ENCODE assay signal across 21 mouse cellular contexts in genomic region chr3:17330429-17331373, GRCm38 (mm10).
A peak's percentile ranks its signal among the peaks of the same experiment; 100 is the strongest.
DNase-seq lines count a peak whose midpoint lies in the region; ATAC-seq and TF ChIP-seq lines count a peak whose summit lies in the region.
"Had no signal": no experiment of that assay in that cellular context is flagged by ENCODE, and none has a peak within 500 bp of the region (broad histone marks: within the 10 kb centered on the region; RNA-seq: fewer than 3 reads in every experiment).

No protein-coding gene starts in this region.

- ATAC-seq in midbrain, embryonic 14.5 days (ENCODE audit: low FRiP score, low TSS enrichment) = no peak
- ATAC-seq: CD4-positive, CD25-positive, alpha-beta regulatory T cell, adult 4 months; lung, postnatal 0 days had no signal

- no peaks in the 10 kb centered on the region for H3K36me3 ChIP-seq in midbrain, embryonic 14.5 days (ENCODE audit: control insufficient read depth, insufficient read depth, low read length)
- H3K36me3 ChIP-seq: G1E; heart, embryonic 15.5 days; limb, embryonic 12.5 days; stomach, embryonic 15.5 days had no signal

- WGBS in midbrain, embryonic 14.5 days = 29% methylated on average over 6 of the region's 6 CpGs

- H3K4me3 ChIP-seq in left cerebral cortex, adult 2 months = no peak overlapping the region
- H3K4me3 ChIP-seq in midbrain, embryonic 14.5 days (replicated peaks; ENCODE audit: low read depth, low read length) = no peak overlapping the region
- H3K4me3 ChIP-seq: heart, embryonic 15.5 days; limb, embryonic 12.5 days; megakaryocyte, embryonic 14.5 days; stomach, embryonic 15.5 days had no signal

- no peak for TF ChIP-seq CTCF in left cerebral cortex, adult 2 months (IDR thresholded peaks at IDR 0.05)

- no peaks in the 10 kb centered on the region for H3K27me3 ChIP-seq in midbrain, embryonic 14.5 days (ENCODE audit: control insufficient read depth, insufficient read depth, low read length)
- H3K27me3 ChIP-seq: heart, embryonic 15.5 days; limb, embryonic 12.5 days; megakaryocyte, embryonic 14.5 days; stomach, embryonic 15.5 days had no signal

- peak overlapping the region; percentile 5 for H3K4me2 ChIP-seq in midbrain, embryonic 14.5 days (ENCODE audit: low read length)
- H3K4me2 ChIP-seq: heart, embryonic 15.5 days; limb, embryonic 12.5 days; stomach, embryonic 15.5 days had no signal

- intact Hi-C loops in left cerebral cortex, adult 2 months (cut with DNase I) = no loop called here
- intact Hi-C loops in left cerebral cortex, postnatal 25 days (cut with DNase I) = loop anchor here (2.0 kb wide), 1 partner anchor 460 kb away; no protein-coding TSS in a partner anchor

- peak; percentile 7 for DNase-seq in embryo, embryonic 10.5 days (ENCODE audit: low spot score)
- DNase-seq in embryo, embryonic 11 days = no peak
- DNase-seq in left cerebral cortex, adult 2 months (ENCODE audit: extremely low spot score in 1 of 2, low spot score in 2 of 2) = no peak
- DNase-seq in left cerebral cortex, postnatal 25 days (ENCODE audit: low spot score in 2 of 2) = no peak
- DNase-seq in midbrain, embryonic 14.5 days = peak; percentile 60
- DNase-seq in retina, embryonic 14.5 days (ENCODE audit: low spot score) = peak; percentile 55
- no peak for DNase-seq in gastrocnemius, adult 18-20 months (ENCODE audit: low spot score)
- no peak for DNase-seq in right cerebral cortex, postnatal 4 days
- DNase-seq: cerebellum, adult 9-10 months; heart, adult 18-20 months; kidney, adult 2 months; kidney, postnatal 25 days; thymus, adult 2 months had no signal

- H3K27ac ChIP-seq in left cerebral cortex, adult 2 months = peak overlapping the region; percentile 18
- peak overlapping the region; percentile 77 for H3K27ac ChIP-seq in midbrain, embryonic 14.5 days (replicated peaks; ENCODE audit: low read depth, low read length)
- H3K27ac ChIP-seq: heart, embryonic 15.5 days; limb, embryonic 12.5 days; liver, embryonic 14.5 days; stomach, embryonic 15.5 days had no signal

- H3K9ac ChIP-seq in midbrain, embryonic 14.5 days (replicated peaks; ENCODE audit: low read length) = peak overlapping the region; percentile 13; the same call in 1 of the 2 replicates
- H3K9ac ChIP-seq: heart, embryonic 15.5 days; limb, embryonic 12.5 days; liver, embryonic 14.5 days; stomach, embryonic 15.5 days had no signal

- H3K9me3 ChIP-seq in midbrain, embryonic 14.5 days (ENCODE audit: control insufficient read depth, low read length) = no peaks in the 10 kb centered on the region
- H3K9me3 ChIP-seq: G1E; heart, embryonic 15.5 days; limb, embryonic 12.5 days; megakaryocyte, embryonic 14.5 days; stomach, embryonic 15.5 days had no signal

- peaks cover 30% of the 10 kb centered on the region for H3K4me1 ChIP-seq in midbrain, embryonic 14.5 days (ENCODE audit: control insufficient read depth, insufficient read depth, low read length)
- H3K4me1 ChIP-seq: heart, embryonic 15.5 days; limb, embryonic 12.5 days; megakaryocyte, embryonic 14.5 days; stomach, embryonic 15.5 days had no signal

Comparison
In these comparisons a context has a peak if more than half of its experiments do, and no peak if none do; other contexts are left out.
1. DNase-seq: peak in embryo, embryonic 10.5 days (single experiment), midbrain, embryonic 14.5 days (single experiment) and retina, embryonic 14.5 days (single experiment); none in embryo, embryonic 11 days (single experiment), left cerebral cortex, adult 2 months (0 of 2), left cerebral cortex, postnatal 25 days (0 of 2), gastrocnemius, adult 18-20 months (single experiment) and right cerebral cortex, postnatal 4 days (single experiment).